Mouse (Mus musculus): ENCODE measurements around the gene Nt5dc3.

DNA sequence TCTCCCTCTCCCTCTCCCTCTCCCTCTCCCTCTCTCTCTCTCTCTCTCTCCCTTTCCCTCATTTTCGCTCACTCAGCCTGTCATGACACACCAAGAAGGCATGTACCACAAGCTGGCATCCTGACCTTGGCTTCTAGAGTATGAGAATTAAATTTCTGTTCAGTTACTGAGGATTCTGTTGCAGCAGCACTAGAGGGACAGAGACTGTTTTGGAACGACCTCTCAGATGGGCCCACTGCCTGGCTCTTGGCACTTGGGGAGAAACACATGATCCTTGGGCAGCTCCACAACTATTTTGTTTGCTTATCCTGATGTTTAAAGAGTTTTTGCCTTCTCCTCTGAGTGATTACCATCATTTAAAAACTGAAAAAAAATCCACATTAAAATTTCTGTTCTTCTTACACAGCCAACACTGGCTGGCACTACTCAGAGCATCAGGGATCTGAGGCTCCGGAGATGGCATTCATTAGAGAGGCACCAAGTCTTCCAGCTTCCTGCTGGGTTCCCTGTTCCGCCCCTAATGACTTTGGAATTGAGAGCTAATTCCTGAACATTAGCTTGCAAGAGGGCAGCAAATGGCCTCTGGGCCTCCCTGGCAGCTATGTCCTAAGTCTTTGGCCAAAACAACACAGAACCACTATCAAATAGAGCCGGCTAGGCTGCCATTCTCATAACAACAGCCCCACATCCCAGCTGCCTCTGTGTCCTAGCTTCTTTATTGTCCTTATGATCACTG lies 101.4 kb downstream of the Nt5dc3 start:
- TF ChIP-seq GATA1 (IDR thresholded peaks at IDR 0.05; ENCODE audit: low read length): no peak
- no peak for TF ChIP-seq TAL1 (IDR thresholded peaks at IDR 0.05; ENCODE audit: low read length)

All from erythroblast, embryonic 14.5 days (primary cell).